Mouse (Mus musculus): ENCODE measurements around the gene Cdh22. TPM values are rescaled to one million over a fixed set of nuclear protein-coding genes. Genes with fewer than 3 reads are reported as not detected.
A peak's percentile ranks its signal among the peaks of the same experiment; 100 is the strongest.

The Cdh22 gene
- polyA plus RNA-seq, 1 experiment from 2014 or later, result 0.05 TPM

GRCm38 (mm10) chr2:165277188-165277740 lies 42.6 kb upstream of the Cdh22 start:
- peaks cover 12% of the 10 kb centered on the region; the same call in 1 of the 2 replicates for H3K36me3 ChIP-seq (ENCODE audit: control insufficient read depth, insufficient read depth, low read length)
- 78% methylated on average over 5 of the region's 5 CpGs for WGBS
- H3K9me3 ChIP-seq (ENCODE audit: control insufficient read depth, low read length), result no peaks in the 10 kb centered on the region
- H3K27me3 ChIP-seq (ENCODE audit: control insufficient read depth, insufficient read depth, low read length), result no peaks in the 10 kb centered on the region
- no peak for TF ChIP-seq EP300 (optimal IDR thresholded peaks at IDR 0.05)
- no peak for TF ChIP-seq CTCF (IDR thresholded peaks at IDR 0.05; ENCODE audit: low read depth)
- H3K4me1 ChIP-seq (replicated peaks; ENCODE audit: control insufficient read depth, insufficient read depth), result no peaks in the 10 kb centered on the region
- no peak overlapping the region for H3K4me3 ChIP-seq (ENCODE audit: low read depth, low read length)
- ATAC-seq (ENCODE audit: low FRiP score, low TSS enrichment) (no peak), DNase-seq (ENCODE audit: low spot score) (no peak)
- no peak overlapping the region for H3K9ac ChIP-seq (ENCODE audit: low read length)
- no peak overlapping the region for H3K4me2 ChIP-seq (replicated peaks; ENCODE audit: low read depth)
- H3K27ac ChIP-seq (replicated peaks), result no peak overlapping the region

- 27% methylated on average over 8 of the region's 8 CpGs for WGBS
- no peaks in the 10 kb centered on the region for H3K9me3 ChIP-seq (ENCODE audit: control insufficient read depth, low read length)
- no peaks in the 10 kb centered on the region for H3K27me3 ChIP-seq (ENCODE audit: control insufficient read depth, insufficient read depth, low read length)
- H3K4me2 ChIP-seq (replicated peaks; ENCODE audit: low read depth), result no peak overlapping the region
- peak; percentile 63 for DNase-seq (ENCODE audit: low spot score)
- TF ChIP-seq CTCF (IDR thresholded peaks at IDR 0.05; ENCODE audit: low read depth), result peak; percentile 88
- TF ChIP-seq EP300 (optimal IDR thresholded peaks at IDR 0.05), result no peak
- H3K9ac ChIP-seq (ENCODE audit: low read length), result no peak overlapping the region
- H3K4me3 ChIP-seq (ENCODE audit: low read depth, low read length), result no peak overlapping the region
- H3K4me1 ChIP-seq (replicated peaks; ENCODE audit: control insufficient read depth, insufficient read depth), result no peaks in the 10 kb centered on the region
- peaks cover 11% of the 10 kb centered on the region; the same call in 1 of the 2 replicates for H3K36me3 ChIP-seq (ENCODE audit: control insufficient read depth, insufficient read depth, low read length)
- no peak overlapping the region for H3K27ac ChIP-seq (replicated peaks)
- ATAC-seq (ENCODE audit: low FRiP score, low TSS enrichment), result peak; percentile 51
These were observed 41.2 kb upstream of the Cdh22 start for GRCm38 (mm10) chr2:165275824-165276223.

- H3K4me2 ChIP-seq (replicated peaks; ENCODE audit: low read depth), result no peak overlapping the region
- TF ChIP-seq CTCF (IDR thresholded peaks at IDR 0.05; ENCODE audit: low read depth), result no peak
- no peak for TF ChIP-seq EP300 (optimal IDR thresholded peaks at IDR 0.05)
- H3K9ac ChIP-seq (ENCODE audit: low read length), result 0 out of 2 replicates have a peak overlapping the region, but pooled peaks have one; percentile 13
- ATAC-seq (ENCODE audit: low FRiP score, low TSS enrichment) (peak; percentile 25; the same call in 1 of the 2 replicates), DNase-seq (ENCODE audit: low spot score) (no peak)
- H3K4me3 ChIP-seq (ENCODE audit: low read depth, low read length), result no peak overlapping the region
- H3K36me3 ChIP-seq (ENCODE audit: control insufficient read depth, insufficient read depth, low read length), result peaks cover 6% of the 10 kb centered on the region; the same call in 1 of the 2 replicates
- no peak overlapping the region for H3K27ac ChIP-seq (replicated peaks)
- H3K4me1 ChIP-seq (replicated peaks; ENCODE audit: control insufficient read depth, insufficient read depth), result no peaks in the 10 kb centered on the region
- 53% methylated on average over 8 of the region's 8 CpGs for WGBS
- no peaks in the 10 kb centered on the region for H3K27me3 ChIP-seq (ENCODE audit: control insufficient read depth, insufficient read depth, low read length)
- H3K9me3 ChIP-seq (ENCODE audit: control insufficient read depth, low read length), result no peaks in the 10 kb centered on the region
These were observed 40.5 kb upstream of the Cdh22 start for GRCm38 (mm10) chr2:165275124-165275640.

- TF ChIP-seq EP300 (optimal IDR thresholded peaks at IDR 0.05) (no peak), CTCF (IDR thresholded peaks at IDR 0.05; ENCODE audit: low read depth) (no peak)
- Histone ChIP-seq H3K4me1 (replicated peaks; ENCODE audit: control insufficient read depth, insufficient read depth) (no peaks in the 10 kb centered on the region), H3K4me2 (replicated peaks; ENCODE audit: low read depth) (no peak overlapping the region), H3K27ac (replicated peaks) (no peak overlapping the region), H3K9ac (ENCODE audit: low read length) (no peak overlapping the region), H3K36me3 (ENCODE audit: control insufficient read depth, insufficient read depth, low read length) (peaks cover 6% of the 10 kb centered on the region; the same call in 1 of the 2 replicates), H3K9me3 (ENCODE audit: control insufficient read depth, low read length) (no peaks in the 10 kb centered on the region), H3K4me3 (ENCODE audit: low read depth, low read length) (no peak overlapping the region), H3K27me3 (ENCODE audit: control insufficient read depth, insufficient read depth, low read length) (no peaks in the 10 kb centered on the region)
- DNase-seq (ENCODE audit: low spot score), result no peak
- no peak for ATAC-seq (ENCODE audit: low FRiP score, low TSS enrichment)
- 43% methylated on average over 4 of the region's 4 CpGs for WGBS
These were observed 38.9 kb upstream of the Cdh22 start for GRCm38 (mm10) chr2:165273589-165273988.

GRCm38 (mm10) chr2:165271326-165271725 lies 36.7 kb upstream of the Cdh22 start:
- Histone ChIP-seq H3K9ac (ENCODE audit: low read length) (no peak overlapping the region), H3K4me3 (ENCODE audit: low read depth, low read length) (no peak overlapping the region), H3K9me3 (ENCODE audit: control insufficient read depth, low read length) (no peaks in the 10 kb centered on the region), H3K4me2 (replicated peaks; ENCODE audit: low read depth) (no peak overlapping the region), H3K27me3 (ENCODE audit: control insufficient read depth, insufficient read depth, low read length) (no peaks in the 10 kb centered on the region), H3K4me1 (replicated peaks; ENCODE audit: control insufficient read depth, insufficient read depth) (no peaks in the 10 kb centered on the region), H3K36me3 (ENCODE audit: control insufficient read depth, insufficient read depth, low read length) (no peaks in the 10 kb centered on the region), H3K27ac (replicated peaks) (no peak overlapping the region)
- ATAC-seq (ENCODE audit: low FRiP score, low TSS enrichment), result no peak
- 25% methylated on average over 8 of the region's 8 CpGs for WGBS
- no peak for DNase-seq (ENCODE audit: low spot score)
- TF ChIP-seq CTCF (IDR thresholded peaks at IDR 0.05; ENCODE audit: low read depth) (no peak), EP300 (optimal IDR thresholded peaks at IDR 0.05) (no peak)

- no peak overlapping the region for H3K27ac ChIP-seq (replicated peaks)
- no peak overlapping the region for H3K4me2 ChIP-seq (replicated peaks; ENCODE audit: low read depth)
- no peaks in the 10 kb centered on the region for H3K4me1 ChIP-seq (replicated peaks; ENCODE audit: control insufficient read depth, insufficient read depth)
- WGBS, result 46% methylated on average over 7 of the region's 7 CpGs
- TF ChIP-seq EP300 (optimal IDR thresholded peaks at IDR 0.05), result no peak
- TF ChIP-seq CTCF (IDR thresholded peaks at IDR 0.05; ENCODE audit: low read depth), result no peak
- H3K4me3 ChIP-seq (ENCODE audit: low read depth, low read length), result no peak overlapping the region
- H3K9ac ChIP-seq (ENCODE audit: low read length), result no peak overlapping the region
- no peaks in the 10 kb centered on the region for H3K36me3 ChIP-seq (ENCODE audit: control insufficient read depth, insufficient read depth, low read length)
- no peaks in the 10 kb centered on the region for H3K27me3 ChIP-seq (ENCODE audit: control insufficient read depth, insufficient read depth, low read length)
- DNase-seq (ENCODE audit: low spot score), result no peak
- no peaks in the 10 kb centered on the region for H3K9me3 ChIP-seq (ENCODE audit: control insufficient read depth, low read length)
- ATAC-seq (ENCODE audit: low FRiP score, low TSS enrichment), result no peak
These were observed 36.2 kb upstream of the Cdh22 start for GRCm38 (mm10) chr2:165270858-165271257.
